Mouse (Mus musculus): ENCODE measurements around the gene Pfdn6. TPM values are rescaled to one million over a fixed set of nuclear protein-coding genes. Genes with fewer than 3 reads are reported as not detected.

The Pfdn6 gene
- polyA plus RNA-seq, 1 experiment from 2014 or later = 96.8 TPM

DNA sequence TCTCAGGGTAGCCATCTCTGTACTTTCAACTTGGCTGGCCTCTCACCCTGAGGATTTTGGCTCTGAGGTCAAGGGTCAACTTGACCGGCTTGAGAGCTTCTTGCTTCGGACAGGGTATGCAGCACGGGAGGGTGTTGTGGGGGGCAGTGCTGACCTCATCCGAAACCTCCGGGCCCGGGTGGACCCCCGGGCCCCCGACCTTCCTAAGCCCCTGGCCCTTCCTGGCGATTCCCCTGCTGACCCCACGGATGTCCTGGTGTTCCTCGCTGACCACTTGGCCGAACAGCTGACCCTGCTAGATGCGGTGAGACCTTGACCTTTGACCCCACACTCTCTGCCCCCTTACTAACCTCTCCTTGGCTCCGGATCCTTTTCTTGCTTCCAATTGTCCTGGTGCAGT, 7.7 kb downstream of the Pfdn6 start:
- DNase-seq (ENCODE audit: low spot score) (no peak), ATAC-seq (ENCODE audit: low FRiP score, low TSS enrichment) (no peak)
- Histone ChIP-seq H3K4me1 (replicated peaks; ENCODE audit: control insufficient read depth, insufficient read depth) (0 out of 2 replicates have a peak, but pooled peaks cover 3% of the 10 kb centered on the region), H3K36me3 (ENCODE audit: control insufficient read depth, insufficient read depth, low read length) (peaks cover 5% of the 10 kb centered on the region; the same call in 1 of the 2 replicates), H3K4me3 (ENCODE audit: low read depth, low read length) (no peak overlapping the region), H3K4me2 (replicated peaks; ENCODE audit: low read depth) (no peak overlapping the region), H3K9me3 (ENCODE audit: control insufficient read depth, low read length) (no peaks in the 10 kb centered on the region), H3K9ac (ENCODE audit: low read length) (no peak overlapping the region), H3K27me3 (ENCODE audit: control insufficient read depth, insufficient read depth, low read length) (no peaks in the 10 kb centered on the region), H3K27ac (replicated peaks) (no peak overlapping the region)
- WGBS = 92% methylated on average over 14 of the region's 14 CpGs
- TF ChIP-seq EP300 (optimal IDR thresholded peaks at IDR 0.05) (no peak), CTCF (IDR thresholded peaks at IDR 0.05; ENCODE audit: low read depth) (no peak)

DNA sequence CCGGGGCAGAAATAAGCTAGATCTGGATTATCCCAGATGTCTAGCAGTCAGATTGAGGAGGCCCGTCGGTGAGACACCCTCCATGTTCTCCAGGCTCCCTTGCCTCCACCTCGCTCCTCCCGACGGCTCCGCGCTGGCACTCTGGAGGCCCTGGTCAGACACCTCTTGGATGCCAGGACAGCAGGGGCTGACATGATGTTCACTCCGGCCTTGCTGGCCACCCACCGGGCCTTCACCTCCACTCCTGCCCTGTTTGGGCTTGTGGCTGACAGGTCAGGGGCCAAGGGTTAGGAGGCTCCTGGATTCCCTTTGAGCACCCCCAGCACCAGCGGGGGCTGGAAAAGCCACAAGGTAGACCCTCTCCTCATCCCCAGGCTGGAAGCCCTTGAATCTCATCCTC, 8.2 kb downstream of the Pfdn6 start:
- 0 out of 2 replicates have a peak, but pooled peaks cover 3% of the 10 kb centered on the region for H3K4me1 ChIP-seq (replicated peaks; ENCODE audit: control insufficient read depth, insufficient read depth)
- H3K9me3 ChIP-seq (ENCODE audit: control insufficient read depth, low read length) = no peaks in the 10 kb centered on the region
- H3K9ac ChIP-seq (ENCODE audit: low read length) = no peak overlapping the region
- no peak overlapping the region for H3K4me3 ChIP-seq (ENCODE audit: low read depth, low read length)
- no peak overlapping the region for H3K4me2 ChIP-seq (replicated peaks; ENCODE audit: low read depth)
- no peak for DNase-seq (ENCODE audit: low spot score)
- ATAC-seq (ENCODE audit: low FRiP score, low TSS enrichment) = no peak
- H3K36me3 ChIP-seq (ENCODE audit: control insufficient read depth, insufficient read depth, low read length) = peaks cover 5% of the 10 kb centered on the region; the same call in 1 of the 2 replicates
- no peaks in the 10 kb centered on the region for H3K27me3 ChIP-seq (ENCODE audit: control insufficient read depth, insufficient read depth, low read length)
- 92% methylated on average over 11 of the region's 11 CpGs for WGBS
- H3K27ac ChIP-seq (replicated peaks) = no peak overlapping the region
- no peak for TF ChIP-seq EP300 (optimal IDR thresholded peaks at IDR 0.05)
- TF ChIP-seq CTCF (IDR thresholded peaks at IDR 0.05; ENCODE audit: low read depth) = no peak

DNA sequence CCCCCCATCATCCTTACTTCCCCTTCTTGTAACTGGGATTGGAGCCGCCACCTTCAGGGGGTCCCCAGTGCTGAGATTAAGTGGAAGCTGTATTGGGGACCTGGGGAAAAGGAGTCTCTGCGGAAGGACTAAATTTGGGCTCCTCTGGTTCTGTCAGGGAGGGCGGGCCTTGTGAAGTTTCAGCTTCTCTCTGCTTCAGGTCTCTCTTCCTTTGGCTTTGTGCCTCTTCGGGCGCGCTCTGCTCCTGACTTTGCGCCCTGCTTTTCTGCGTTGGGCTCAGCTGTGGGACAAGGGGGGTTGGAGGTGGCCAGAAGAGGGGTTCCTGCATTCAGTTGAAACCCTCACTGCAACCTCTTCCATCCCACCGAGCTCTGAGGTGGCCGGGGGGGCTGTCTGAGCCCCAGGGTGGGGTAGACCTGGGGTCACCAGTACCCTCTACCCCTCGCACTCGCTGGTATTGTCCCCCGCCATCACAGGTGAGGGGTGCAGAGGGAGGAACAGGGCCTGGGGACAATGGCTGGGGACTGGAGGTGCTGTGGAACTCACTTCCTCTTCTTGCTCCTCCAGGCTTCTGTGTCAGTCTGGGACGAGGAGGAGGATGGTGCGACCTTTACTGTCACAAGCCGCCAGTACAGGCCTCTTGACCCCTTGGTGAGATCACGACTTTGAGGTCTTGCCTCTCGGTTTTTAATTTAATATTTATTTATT, 8.8 kb downstream of the Pfdn6 start:
- WGBS = 41% methylated on average over 18 of the region's 18 CpGs
- no peaks in the 10 kb centered on the region for H3K27me3 ChIP-seq (ENCODE audit: control insufficient read depth, insufficient read depth, low read length)
- peak overlapping the region; percentile 93; the same call in 1 of the 2 replicates for H3K27ac ChIP-seq (replicated peaks)
- peak overlapping the region; percentile 100 for H3K4me2 ChIP-seq (replicated peaks; ENCODE audit: low read depth)
- 0 out of 2 replicates have a peak, but pooled peaks cover 3% of the 10 kb centered on the region for H3K4me1 ChIP-seq (replicated peaks; ENCODE audit: control insufficient read depth, insufficient read depth)
- ATAC-seq (ENCODE audit: low FRiP score, low TSS enrichment) = no peak
- peak overlapping the region; percentile 84 for H3K4me3 ChIP-seq (ENCODE audit: low read depth, low read length)
- H3K9ac ChIP-seq (ENCODE audit: low read length) = peak overlapping the region; percentile 82
- TF ChIP-seq CTCF (IDR thresholded peaks at IDR 0.05; ENCODE audit: low read depth) (no peak), EP300 (optimal IDR thresholded peaks at IDR 0.05) (no peak)
- peaks cover 5% of the 10 kb centered on the region; the same call in 1 of the 2 replicates for H3K36me3 ChIP-seq (ENCODE audit: control insufficient read depth, insufficient read depth, low read length)
- no peaks in the 10 kb centered on the region for H3K9me3 ChIP-seq (ENCODE audit: control insufficient read depth, low read length)
- no peak for DNase-seq (ENCODE audit: low spot score)

DNA sequence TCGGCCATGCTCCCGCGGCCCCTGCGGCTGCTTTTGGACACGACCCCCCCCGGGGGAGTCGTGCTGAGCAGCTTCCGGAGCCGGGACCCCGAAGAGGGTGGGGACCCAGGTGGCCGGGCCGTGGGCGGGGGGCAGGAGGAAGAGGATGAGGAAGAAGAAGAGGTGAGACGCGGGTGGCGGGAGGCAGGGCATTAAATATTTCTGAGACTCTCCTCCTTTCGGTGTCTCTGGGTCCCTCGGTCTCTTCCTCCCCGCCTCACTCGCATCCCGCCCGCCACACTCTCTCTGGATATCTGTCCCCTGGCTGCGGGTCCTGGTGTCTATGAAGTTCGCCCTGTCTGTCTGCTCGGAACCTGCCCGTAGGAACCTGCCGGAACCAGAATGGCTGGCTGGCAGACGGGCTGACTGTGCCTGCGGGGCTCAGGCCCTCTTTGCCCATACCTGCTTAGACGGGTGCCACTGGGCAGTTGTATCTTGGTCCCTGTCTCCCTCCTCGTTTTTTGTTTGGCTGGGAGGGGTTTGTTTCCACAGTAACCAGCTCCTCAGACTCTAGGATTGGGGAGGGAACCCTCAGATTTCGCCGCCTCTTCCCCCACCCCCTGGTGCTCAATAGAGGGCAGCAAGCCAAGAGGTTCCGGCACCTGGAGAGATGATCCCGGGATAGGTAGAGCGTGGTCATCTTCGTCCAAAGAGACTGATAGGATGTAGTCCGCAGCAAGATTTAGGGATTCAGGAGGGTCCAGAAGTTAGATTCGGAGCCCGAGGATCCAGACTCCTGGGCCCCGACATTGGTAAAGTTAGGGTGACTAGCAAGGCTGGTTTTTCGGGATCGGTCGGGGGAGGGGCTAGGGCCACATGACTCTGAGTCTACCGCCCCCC, 9.6 kb downstream of the Pfdn6 start:
- ATAC-seq (ENCODE audit: low FRiP score, low TSS enrichment) = 0 out of 2 replicates have a peak, but pooled peaks have one; percentile 15
- H3K9me3 ChIP-seq (ENCODE audit: control insufficient read depth, low read length) = no peaks in the 10 kb centered on the region
- H3K4me2 ChIP-seq (replicated peaks; ENCODE audit: low read depth) = peak overlapping the region; percentile 100
- peak overlapping the region; percentile 82 for H3K9ac ChIP-seq (ENCODE audit: low read length)
- 0 out of 2 replicates have a peak, but pooled peaks cover 3% of the 10 kb centered on the region for H3K4me1 ChIP-seq (replicated peaks; ENCODE audit: control insufficient read depth, insufficient read depth)
- DNase-seq (ENCODE audit: low spot score) = peak; percentile 60
- H3K27me3 ChIP-seq (ENCODE audit: control insufficient read depth, insufficient read depth, low read length) = no peaks in the 10 kb centered on the region
- 0% methylated on average over 40 of the region's 45 CpGs for WGBS
- H3K4me3 ChIP-seq (ENCODE audit: low read depth, low read length) = peak overlapping the region; percentile 84
- TF ChIP-seq EP300 (optimal IDR thresholded peaks at IDR 0.05) = no peak
- peak; percentile 20 for TF ChIP-seq CTCF (IDR thresholded peaks at IDR 0.05; ENCODE audit: low read depth)
- H3K27ac ChIP-seq (replicated peaks) = peak overlapping the region; percentile 93
- H3K36me3 ChIP-seq (ENCODE audit: control insufficient read depth, insufficient read depth, low read length) = peaks cover 8% of the 10 kb centered on the region

DNA sequence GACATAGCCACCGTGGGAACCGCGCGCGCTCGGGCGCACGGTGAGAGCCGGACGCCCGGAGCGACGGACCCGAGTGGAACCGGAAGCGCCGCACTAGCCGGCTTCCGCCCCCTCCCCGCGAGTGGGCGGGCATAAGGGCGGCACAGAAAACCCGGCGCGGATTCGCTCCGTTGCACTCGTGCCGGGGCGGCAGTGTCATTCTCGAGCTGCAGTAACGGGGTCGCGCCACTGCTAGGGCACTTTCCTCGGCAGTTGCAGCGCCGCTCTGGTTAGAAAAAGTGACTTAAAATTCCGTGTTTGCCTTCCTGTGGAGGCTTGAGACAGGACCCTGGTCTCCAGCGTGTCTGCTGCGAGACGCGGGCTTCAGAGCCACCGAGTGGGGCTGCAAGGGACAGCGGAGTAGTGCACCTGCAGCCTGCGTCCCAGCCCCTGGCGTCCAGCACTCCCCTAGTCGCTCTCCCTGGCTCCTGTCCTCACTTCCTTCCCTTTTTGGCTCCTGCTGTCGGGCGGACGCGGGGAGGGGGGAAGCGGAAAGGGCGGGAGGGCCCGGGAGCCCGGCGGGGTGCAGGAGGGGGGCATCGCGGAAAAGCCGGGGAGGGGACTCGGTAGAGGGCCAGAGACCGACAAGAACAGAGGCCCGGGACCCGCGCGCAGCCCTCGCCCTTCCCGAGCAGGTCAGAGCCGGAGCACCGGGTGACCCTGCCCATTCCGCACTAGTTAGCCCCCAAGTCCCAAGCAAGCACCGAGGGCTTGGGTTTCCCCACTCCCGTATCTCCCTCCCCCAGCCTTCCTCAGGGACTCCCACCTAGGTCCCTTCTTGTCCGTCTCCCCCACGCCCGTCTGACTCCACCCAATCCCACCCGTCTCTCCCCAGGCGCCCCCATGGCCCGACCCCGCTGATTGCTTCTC, 10.5 kb downstream of the Pfdn6 start, which contains the start of gene Rgl2:
Gene Rgl2, plus strand, starts transcription at position 173 of the 909 bp plus-strand sequence.
- WGBS = under 1% methylated on average over 65 of the region's 80 CpGs
- DNase-seq (ENCODE audit: low spot score) = peak; percentile 95
- peak within 1 kb of the TSS; percentile 100 for H3K4me2 ChIP-seq (replicated peaks; ENCODE audit: low read depth)
- H3K27ac ChIP-seq (replicated peaks) = peak within 1 kb of the TSS; percentile 93
- peak within 1 kb of the TSS; percentile 84 for H3K4me3 ChIP-seq (ENCODE audit: low read depth, low read length)
- TF ChIP-seq EP300 (optimal IDR thresholded peaks at IDR 0.05) (peak; percentile 48), CTCF (IDR thresholded peaks at IDR 0.05; ENCODE audit: low read depth) (peak; percentile 51)
- peaks cover 12% of the 10 kb centered on the region for H3K36me3 ChIP-seq (ENCODE audit: control insufficient read depth, insufficient read depth, low read length)
- peak within 1 kb of the TSS; percentile 82 for H3K9ac ChIP-seq (ENCODE audit: low read length)
- ATAC-seq (ENCODE audit: low FRiP score, low TSS enrichment) = peak; percentile 87
- H3K27me3 ChIP-seq (ENCODE audit: control insufficient read depth, insufficient read depth, low read length) = no peaks in the 10 kb centered on the region
- no peaks in the 10 kb centered on the region for H3K9me3 ChIP-seq (ENCODE audit: control insufficient read depth, low read length)
- 0 out of 2 replicates have a peak, but pooled peaks cover 3% of the 10 kb centered on the region for H3K4me1 ChIP-seq (replicated peaks; ENCODE audit: control insufficient read depth, insufficient read depth)

Data from stomach, postnatal 0 days (tissue).